Mouse (Mus musculus): ENCODE data around the gene Gpr4.

GRCm38 (mm10) chr7:19255395-19255794 lies 43.1 kb downstream of the Gpr4 start:
- TF ChIP-seq MAFK (IDR thresholded peaks at IDR 0.05; ENCODE audit: insufficient replicate concordance, low read length) = no peak
- no peak for TF ChIP-seq E2F4 (IDR thresholded peaks at IDR 0.05; ENCODE audit: insufficient replicate concordance, low read depth, low read length)
- no peak for TF ChIP-seq EP300 (IDR thresholded peaks at IDR 0.05; ENCODE audit: low read length)
- no peak for TF ChIP-seq CTCF (conservative IDR thresholded peaks at IDR 0.05 in 1 of 2, IDR thresholded peaks at IDR 0.05 in 1 of 2; ENCODE audit: low read depth in 2 of 2, low read length in 2 of 2)
- no peak for TF ChIP-seq MXI1 (IDR thresholded peaks at IDR 0.05; ENCODE audit: low read depth, low read length)
- TF ChIP-seq RCOR1 (conservative IDR thresholded peaks at IDR 0.05; ENCODE audit: low read depth, low read length) = no peak
- no peak for TF ChIP-seq ETS1 (conservative IDR thresholded peaks at IDR 0.05; ENCODE audit: low read depth, low read length)
- TF ChIP-seq USF1 (IDR thresholded peaks at IDR 0.05; ENCODE audit: low read depth, low read length) = no peak
- TF ChIP-seq MEF2A (IDR thresholded peaks at IDR 0.05; ENCODE audit: borderline replicate concordance, low read depth, low read length) = no peak
- TF ChIP-seq POLR2AphosphoS2 (IDR thresholded peaks at IDR 0.05; ENCODE audit: low read depth, low read length) = no peak
- no peak for TF ChIP-seq HCFC1 (IDR thresholded peaks at IDR 0.05; ENCODE audit: low read depth, low read length)
- TF ChIP-seq POLR2A (IDR thresholded peaks at IDR 0.05; ENCODE audit: low read depth, low read length) = no peak
- TF ChIP-seq CHD1 (IDR thresholded peaks at IDR 0.05; ENCODE audit: low read depth, low read length) = no peak

Data from CH12.LX (cell line).